Mouse (Mus musculus): ENCODE results near the gene Lcat. TPM values are rescaled to one million over a fixed set of nuclear protein-coding genes. Genes with fewer than 3 reads are reported as not detected.
A peak's percentile ranks its signal among the peaks of the same experiment; 100 is the strongest.

Gene Lcat
- polyA plus RNA-seq, 1 experiment from 2014 or later, result 0.99 TPM

GRCm38 (mm10) chr8:105938306-105938669, 4.9 kb downstream of the Lcat start, which contains the start of gene Psmb10:
Gene Psmb10 (minus strand): TSS chr8:105938444.
- no peak for ATAC-seq (ENCODE audit: low FRiP score, low read depth)
- H3K36me3 ChIP-seq, result no peaks in the 10 kb centered on the region
- peak within 1 kb of the TSS; percentile 78 for H3K27ac ChIP-seq (replicated peaks)
- WGBS, result 43% methylated on average over 4 of the region's 4 CpGs
- H3K27me3 ChIP-seq, result no peaks in the 10 kb centered on the region
- peaks cover 16% of the 10 kb centered on the region for H3K4me1 ChIP-seq
- peak within 1 kb of the TSS; percentile 87 for H3K4me2 ChIP-seq (replicated peaks)
- H3K9me3 ChIP-seq, result no peaks in the 10 kb centered on the region
- H3K9ac ChIP-seq (replicated peaks), result peak within 1 kb of the TSS; percentile 77
- peak within 1 kb of the TSS; percentile 59 for H3K4me3 ChIP-seq

GRCm38 (mm10) chr8:105937496-105938305, 5.5 kb downstream of the Lcat start:
- Histone ChIP-seq H3K27ac (replicated peaks) (peak overlapping the region; percentile 78), H3K36me3 (no peaks in the 10 kb centered on the region), H3K4me2 (replicated peaks) (peak overlapping the region; percentile 87), H3K4me3 (peak overlapping the region; percentile 59), H3K9me3 (no peaks in the 10 kb centered on the region), H3K4me1 (peaks cover 16% of the 10 kb centered on the region), H3K9ac (replicated peaks) (peak overlapping the region; percentile 77), H3K27me3 (no peaks in the 10 kb centered on the region)
- ATAC-seq (ENCODE audit: low FRiP score, low read depth), result peak; percentile 31; the same call in 1 of the 2 replicates
- WGBS, result 3% methylated on average over 33 of the region's 33 CpGs

- no peaks in the 10 kb centered on the region for H3K27me3 ChIP-seq
- ATAC-seq (ENCODE audit: low FRiP score, low read depth), result peak; percentile 93
- H3K9ac ChIP-seq (replicated peaks), result peak overlapping the region; percentile 77
- peaks cover 16% of the 10 kb centered on the region for H3K4me1 ChIP-seq
- no peaks in the 10 kb centered on the region for H3K9me3 ChIP-seq
- peak overlapping the region; percentile 59 for H3K4me3 ChIP-seq
- peak overlapping the region; percentile 78 for H3K27ac ChIP-seq (replicated peaks)
- H3K36me3 ChIP-seq, result no peaks in the 10 kb centered on the region; the same call in 1 of the 2 replicates
- WGBS, result 0% methylated on average over 30 of the region's 30 CpGs
- peak overlapping the region; percentile 87 for H3K4me2 ChIP-seq (replicated peaks)
Measured at GRCm38 (mm10) chr8:105936866-105937475, 6.2 kb downstream of the Lcat start.

- no peak for ATAC-seq (ENCODE audit: low FRiP score, low read depth)
- H3K27ac ChIP-seq (replicated peaks), result peak overlapping the region; percentile 16; the same call in 1 of the 2 replicates
- 30% methylated on average over 7 of the region's 7 CpGs for WGBS
Measured at GRCm38 (mm10) chr8:105935863-105936603, 7.1 kb downstream of the Lcat start.

GRCm38 (mm10) chr8:105935105-105935504, 8.1 kb downstream of the Lcat start:
- no peak overlapping the region for H3K4me3 ChIP-seq
- WGBS, result 88% methylated on average over 6 of the region's 6 CpGs
- peaks cover 9% of the 10 kb centered on the region; the same call in 1 of the 2 replicates for H3K36me3 ChIP-seq
- H3K9ac ChIP-seq (replicated peaks), result no peak overlapping the region
- no peaks in the 10 kb centered on the region for H3K27me3 ChIP-seq
- no peak overlapping the region for H3K27ac ChIP-seq (replicated peaks)
- H3K9me3 ChIP-seq, result no peaks in the 10 kb centered on the region
- H3K4me1 ChIP-seq, result peaks cover 20% of the 10 kb centered on the region
- no peak for ATAC-seq (ENCODE audit: low FRiP score, low read depth)
- no peak overlapping the region for H3K4me2 ChIP-seq (replicated peaks)

More at GRCm38 (mm10) chr8:105935863-105936603, 7.1 kb downstream of the Lcat start:
- peaks cover 16% of the 10 kb centered on the region for H3K4me1 ChIP-seq
- peak overlapping the region; percentile 59 for H3K4me3 ChIP-seq
- H3K4me2 ChIP-seq (replicated peaks), result peak overlapping the region; percentile 87
- H3K9ac ChIP-seq (replicated peaks), result peak overlapping the region; percentile 77
- no peaks in the 10 kb centered on the region for H3K27me3 ChIP-seq
- H3K36me3 ChIP-seq, result peaks cover 5% of the 10 kb centered on the region; the same call in 1 of the 2 replicates
- H3K9me3 ChIP-seq, result no peaks in the 10 kb centered on the region

GRCm38 (mm10) chr8:105933762-105934161, 9.4 kb downstream of the Lcat start, which contains the start of gene Ctrl:
Gene Ctrl (minus strand): TSS chr8:105933862.
- Histone ChIP-seq H3K4me3 (no peak within 1 kb of the TSS), H3K36me3 (peaks cover 13% of the 10 kb centered on the region; the same call in 1 of the 2 replicates), H3K27me3 (no peaks in the 10 kb centered on the region), H3K4me1 (peaks cover 20% of the 10 kb centered on the region), H3K4me2 (replicated peaks) (no peak within 1 kb of the TSS), H3K9ac (replicated peaks) (no peak within 1 kb of the TSS), H3K27ac (replicated peaks) (no peak within 1 kb of the TSS), H3K9me3 (no peaks in the 10 kb centered on the region)
- WGBS, result 91% methylated on average over 2 of the region's 2 CpGs
- ATAC-seq (ENCODE audit: low FRiP score, low read depth), result no peak

- H3K27ac ChIP-seq (replicated peaks), result no peak overlapping the region
- no peak for ATAC-seq (ENCODE audit: low FRiP score, low read depth)
- no peak overlapping the region for H3K9ac ChIP-seq (replicated peaks)
- no peak overlapping the region for H3K4me3 ChIP-seq
- WGBS, result 90% methylated on average over 11 of the region's 11 CpGs
- peaks cover 14% of the 10 kb centered on the region for H3K4me1 ChIP-seq
- no peaks in the 10 kb centered on the region for H3K27me3 ChIP-seq
- H3K4me2 ChIP-seq (replicated peaks), result no peak overlapping the region
- peaks cover 13% of the 10 kb centered on the region; the same call in 1 of the 2 replicates for H3K36me3 ChIP-seq
- no peaks in the 10 kb centered on the region for H3K9me3 ChIP-seq
Measured at GRCm38 (mm10) chr8:105932525-105932924, 10.7 kb downstream of the Lcat start.

GRCm38 (mm10) chr8:105931271-105931670, 11.9 kb downstream of the Lcat start:
- H3K4me2 ChIP-seq (replicated peaks), result no peak overlapping the region
- H3K27me3 ChIP-seq, result no peaks in the 10 kb centered on the region
- 96% methylated on average over 3 of the region's 3 CpGs for WGBS
- H3K27ac ChIP-seq (replicated peaks), result no peak overlapping the region
- peaks cover 16% of the 10 kb centered on the region; the same call in 1 of the 2 replicates for H3K36me3 ChIP-seq
- H3K9me3 ChIP-seq, result no peaks in the 10 kb centered on the region
- peaks cover 9% of the 10 kb centered on the region for H3K4me1 ChIP-seq
- ATAC-seq (ENCODE audit: low FRiP score, low read depth), result no peak
- no peak overlapping the region for H3K4me3 ChIP-seq
- no peak overlapping the region for H3K9ac ChIP-seq (replicated peaks)

GRCm38 (mm10) chr8:105930602-105931001, 12.6 kb downstream of the Lcat start:
- Histone ChIP-seq H3K9ac (replicated peaks) (peak overlapping the region; percentile 37; the same call in 1 of the 2 replicates), H3K4me3 (no peak overlapping the region), H3K4me1 (0 out of 2 replicates have a peak, but pooled peaks cover 4% of the 10 kb centered on the region), H3K36me3 (peaks cover 16% of the 10 kb centered on the region; the same call in 1 of the 2 replicates), H3K4me2 (replicated peaks) (no peak overlapping the region), H3K9me3 (no peaks in the 10 kb centered on the region), H3K27me3 (no peaks in the 10 kb centered on the region), H3K27ac (replicated peaks) (peak overlapping the region; percentile 64)
- WGBS, result 14% methylated on average over 8 of the region's 8 CpGs
- ATAC-seq (ENCODE audit: low FRiP score, low read depth), result peak; percentile 56

- peaks cover 4% of the 10 kb centered on the region; the same call in 1 of the 2 replicates for H3K4me1 ChIP-seq
- no peak overlapping the region for H3K4me3 ChIP-seq
- no peak overlapping the region for H3K27ac ChIP-seq (replicated peaks)
- no peak for ATAC-seq (ENCODE audit: low FRiP score, low read depth)
- 87% methylated on average over 3 of the region's 3 CpGs for WGBS
- H3K36me3 ChIP-seq, result peaks cover 13% of the 10 kb centered on the region; the same call in 1 of the 2 replicates
- H3K9me3 ChIP-seq, result no peaks in the 10 kb centered on the region
- H3K27me3 ChIP-seq, result no peaks in the 10 kb centered on the region
- H3K4me2 ChIP-seq (replicated peaks), result no peak overlapping the region
- no peak overlapping the region for H3K9ac ChIP-seq (replicated peaks)
Measured at GRCm38 (mm10) chr8:105925123-105925522, 18.1 kb downstream of the Lcat start.

- Histone ChIP-seq H3K27me3 (no peaks in the 10 kb centered on the region), H3K4me2 (replicated peaks) (no peak overlapping the region), H3K9ac (replicated peaks) (no peak overlapping the region), H3K9me3 (no peaks in the 10 kb centered on the region), H3K4me1 (no peaks in the 10 kb centered on the region), H3K36me3 (peaks cover 28% of the 10 kb centered on the region; the same call in 1 of the 2 replicates), H3K4me3 (no peak overlapping the region), H3K27ac (replicated peaks) (no peak overlapping the region)
- ATAC-seq (ENCODE audit: low FRiP score, low read depth), result no peak
- 93% methylated on average over 3 of the region's 3 CpGs for WGBS
Measured at GRCm38 (mm10) chr8:105919390-105919789, 23.8 kb downstream of the Lcat start.
